Mouse (Mus musculus) intestine, embryonic 16.5 days (tissue): ENCODE measurements around the gene Muc4. TPM values are rescaled to one million over a fixed set of nuclear protein-coding genes. Genes with fewer than 3 reads are reported as not detected.
A peak's percentile ranks its signal among the peaks of the same experiment; 100 is the strongest.

Experiments
- ATAC-seq: fragments of 200-750 bp; cut with Nextera tagmentation; 2 replicates; pipeline ENCODE4 v1.8.0; 2017; ENCODE audit warnings: moderate TSS enrichment, moderate library complexity
- H3K27ac ChIP-seq: fragments of 300-500 bp; sonication (generic); 2 replicates; pipeline ENCODE4 v1.5.1; 2014; ENCODE audit warnings: mild to moderate bottlenecking, low read length
- H3K27me3 ChIP-seq: fragments of 300-500 bp; sonication (generic); replicated peaks from 2 replicates; pipeline ENCODE4 v1.6.1; 2014; ENCODE audit warnings: low read length, control low read depth, mixed read lengths; ENCODE audit not compliant: control insufficient read depth, insufficient read depth
- H3K36me3 ChIP-seq: fragments of 300-500 bp; sonication (generic); 2 replicates; pipeline ENCODE4 v1.6.1; 2014; ENCODE audit warnings: low read length, control low read depth; ENCODE audit not compliant: control insufficient read depth, insufficient read depth
- H3K4me1 ChIP-seq: fragments of 300-500 bp; sonication (generic); 2 replicates; pipeline ENCODE4 v1.6.1; 2014; ENCODE audit warnings: low read length, control low read depth, mixed read lengths; ENCODE audit not compliant: control insufficient read depth, insufficient read depth
- H3K4me2 ChIP-seq: fragments of 300-500 bp; sonication (generic); 2 replicates; pipeline ENCODE4 v1.6.1; 2014; ENCODE audit warnings: low read depth, low read length, control low read depth
- H3K4me3 ChIP-seq: fragments of 300-500 bp; sonication (generic); 2 replicates; pipeline ENCODE4 v1.5.1; 2014; ENCODE audit warnings: mild to moderate bottlenecking, low read length
- H3K9ac ChIP-seq: fragments of 300-500 bp; sonication (generic); 2 replicates; pipeline ENCODE4 v1.6.1; 2014; ENCODE audit warnings: low read depth, low read length
- H3K9me3 ChIP-seq: fragments of 300-500 bp; sonication (generic); 2 replicates; pipeline ENCODE4 v1.6.1; 2016; ENCODE audit warnings: low read length, control low read depth; ENCODE audit not compliant: control insufficient read depth
- WGBS: fragments of 180-500 bp; shearing (Covaris S2); extraction: QIAGEN DNeasy Blood & Tissue Kit; methylation state at CpG from one replicate; pipeline ENCODE4 v1.1.7; 2014; 5-methylcytosine and 5-hydroxymethylcytosine counted together
- polyA plus RNA-seq: library from polyadenylated mRNA; unstranded; fragments of >200 nt; fragmentation: Nextera tagmentation; extraction: Ambion mirVana; gene quantifications from 2 replicates; pipeline ENCODE4 v1.2.1, GENCODE M21; 2015

Muc4 gene
- polyA plus RNA-seq, 1 experiment from 2014 or later, result 2.4 TPM

DNA sequence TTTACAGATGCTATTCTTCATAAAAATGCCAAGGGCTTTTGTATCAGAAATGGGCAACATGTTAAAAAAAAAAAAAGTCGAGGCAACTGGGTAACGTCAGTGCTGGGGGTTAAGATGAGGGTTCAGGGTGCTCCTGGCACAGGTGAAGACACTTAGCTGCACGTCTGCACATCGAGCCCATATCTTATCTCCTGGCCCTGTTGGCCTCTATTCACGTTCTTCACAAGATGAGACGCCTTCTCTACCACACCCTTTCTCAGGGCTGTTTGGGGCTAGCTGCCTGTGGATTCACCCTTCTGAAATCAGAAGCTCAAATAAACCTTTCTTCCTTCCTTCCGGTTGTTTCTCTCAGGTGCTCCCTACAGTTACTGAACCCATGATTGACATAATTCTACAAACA is 12.5 kb upstream of the Muc4 start:
- H3K27me3 ChIP-seq, result no peaks in the 10 kb centered on the region
- no peaks in the 10 kb centered on the region for H3K36me3 ChIP-seq
- no peak overlapping the region for H3K4me2 ChIP-seq
- peak; percentile 60 for ATAC-seq
- H3K9me3 ChIP-seq, result no peaks in the 10 kb centered on the region
- 51% methylated on average over 7 of the region's 7 CpGs for WGBS
- H3K27ac ChIP-seq, result peak overlapping the region; percentile 60
- no peak overlapping the region for H3K9ac ChIP-seq
- no peaks in the 10 kb centered on the region; the same call in 1 of the 2 replicates for H3K4me1 ChIP-seq
- no peak overlapping the region for H3K4me3 ChIP-seq

DNA sequence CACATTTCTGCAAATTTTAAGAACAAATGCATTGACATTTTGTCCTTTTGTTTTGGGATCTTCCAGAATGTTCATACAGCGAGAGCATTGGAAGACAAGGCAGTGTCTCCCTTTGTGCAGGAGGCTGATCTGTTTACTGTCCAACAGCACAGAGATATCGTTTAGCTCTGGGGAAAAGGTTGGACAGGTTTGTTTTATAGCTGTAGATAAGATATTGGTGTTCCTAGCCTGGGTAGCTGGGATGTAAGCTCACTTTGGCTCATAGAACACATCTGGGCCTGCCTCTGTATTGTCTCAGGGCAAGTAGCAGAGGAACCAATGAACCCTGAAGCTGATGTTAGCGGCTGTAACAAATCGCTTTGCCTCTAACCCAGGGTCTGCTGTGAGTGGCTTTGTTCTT is 11.9 kb upstream of the Muc4 start:
- Histone ChIP-seq H3K9ac (no peak overlapping the region), H3K27me3 (no peaks in the 10 kb centered on the region), H3K4me1 (peaks cover 2% of the 10 kb centered on the region; the same call in 1 of the 2 replicates), H3K36me3 (no peaks in the 10 kb centered on the region), H3K4me3 (no peak overlapping the region), H3K4me2 (no peak overlapping the region), H3K27ac (peak overlapping the region; percentile 60), H3K9me3 (no peaks in the 10 kb centered on the region)
- 46% methylated on average over 4 of the region's 4 CpGs for WGBS
- ATAC-seq, result peak; percentile 68

DNA sequence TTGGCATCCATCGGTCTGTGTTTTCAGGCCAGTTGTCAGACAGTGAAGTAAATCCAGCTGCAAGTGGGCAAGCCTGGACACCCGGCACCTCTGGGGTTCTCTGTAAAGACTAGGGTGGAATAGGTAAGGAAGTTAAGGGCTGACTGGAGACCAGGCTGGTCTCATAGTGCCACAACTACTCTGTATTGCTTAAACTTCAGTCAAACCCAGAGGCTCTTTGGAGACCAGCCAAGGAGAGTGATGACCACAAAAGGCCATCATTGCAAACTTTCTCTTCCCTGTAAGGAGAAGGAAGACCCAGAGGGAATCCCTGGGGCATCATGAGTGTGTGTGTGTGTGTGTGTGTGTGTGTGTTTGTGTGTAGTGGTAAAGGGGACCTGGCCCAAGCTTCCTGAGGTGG is 11.4 kb upstream of the Muc4 start:
- no peaks in the 10 kb centered on the region for H3K36me3 ChIP-seq
- no peak overlapping the region for H3K27ac ChIP-seq

DNA sequence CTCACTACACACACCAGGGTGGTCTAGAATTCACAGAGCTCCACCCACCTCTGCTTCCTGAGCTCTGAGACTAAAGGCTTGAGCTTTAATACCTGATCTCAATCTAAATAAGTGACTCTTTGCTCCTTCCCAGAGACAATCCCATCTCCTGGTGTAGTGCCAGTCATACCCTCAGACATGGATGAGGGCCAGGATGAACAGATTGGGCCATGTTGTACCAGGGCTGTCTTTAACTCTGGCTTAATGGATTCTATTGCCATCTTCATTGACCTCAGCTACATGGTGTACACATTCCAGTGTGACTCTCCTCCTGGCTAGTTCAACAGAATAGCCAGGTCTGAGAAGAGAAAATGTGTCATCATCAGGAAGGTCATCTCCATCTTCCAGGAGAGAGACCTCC is 9.2 kb upstream of the Muc4 start:
- Histone ChIP-seq H3K27ac (no peak overlapping the region), H3K9ac (no peak overlapping the region), H3K27me3 (no peaks in the 10 kb centered on the region), H3K4me1 (peaks cover 12% of the 10 kb centered on the region), H3K4me3 (no peak overlapping the region), H3K36me3 (no peaks in the 10 kb centered on the region), H3K9me3 (no peaks in the 10 kb centered on the region), H3K4me2 (no peak overlapping the region)
- ATAC-seq, result no peak

More for the DNA sequence above, 11.4 kb upstream of the Muc4 start:
- Histone ChIP-seq H3K9me3 (no peaks in the 10 kb centered on the region), H3K9ac (no peak overlapping the region), H3K27me3 (no peaks in the 10 kb centered on the region), H3K4me1 (peaks cover 7% of the 10 kb centered on the region), H3K4me2 (no peak overlapping the region), H3K4me3 (no peak overlapping the region)
- WGBS, result 79% methylated on average over 2 of the region's 2 CpGs
- no peak for ATAC-seq

GRCm38 (mm10) chr16:32728240-32728639 is 7.4 kb upstream of the Muc4 start:
- no peak overlapping the region for H3K9ac ChIP-seq
- ATAC-seq, result peak; percentile 72
- no peak overlapping the region for H3K4me2 ChIP-seq
- H3K36me3 ChIP-seq, result no peaks in the 10 kb centered on the region
- H3K9me3 ChIP-seq, result no peaks in the 10 kb centered on the region
- H3K4me3 ChIP-seq, result no peak overlapping the region
- H3K27ac ChIP-seq, result peak overlapping the region; percentile 71; the same call in 1 of the 2 replicates
- H3K4me1 ChIP-seq, result peaks cover 12% of the 10 kb centered on the region
- H3K27me3 ChIP-seq, result no peaks in the 10 kb centered on the region

- Histone ChIP-seq H3K9ac (no peak overlapping the region), H3K4me3 (no peak overlapping the region), H3K4me1 (peaks cover 12% of the 10 kb centered on the region), H3K9me3 (no peaks in the 10 kb centered on the region), H3K27me3 (no peaks in the 10 kb centered on the region), H3K4me2 (no peak overlapping the region), H3K27ac (peak overlapping the region; percentile 71), H3K36me3 (no peaks in the 10 kb centered on the region)
- 48% methylated on average over 1 of the region's 1 CpGs for WGBS
- peak; percentile 89 for ATAC-seq
These were observed 7.0 kb upstream of the Muc4 start for GRCm38 (mm10) chr16:32728730-32729129.

DNA sequence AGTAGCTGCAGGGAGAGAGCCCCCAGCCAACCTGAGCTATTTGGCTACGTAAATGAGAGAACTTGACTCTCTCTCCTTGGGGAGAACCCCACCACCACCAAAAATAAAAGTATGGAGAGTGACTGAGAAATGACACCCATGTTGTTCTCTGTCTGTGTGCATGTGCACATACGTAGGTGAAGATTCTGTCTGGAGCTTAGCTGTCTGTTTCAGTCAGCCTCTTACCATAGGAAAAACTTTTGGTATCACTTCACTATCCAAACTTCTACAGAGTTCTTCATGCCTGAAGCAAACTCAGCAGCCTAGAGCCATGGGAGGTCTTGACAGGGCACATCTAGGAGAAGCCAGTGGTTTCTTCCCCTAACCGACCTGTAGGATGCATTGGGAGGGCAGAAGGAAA is 2.5 kb upstream of the Muc4 start:
- WGBS, result 88% methylated on average over 3 of the region's 3 CpGs
- peaks cover 12% of the 10 kb centered on the region for H3K4me1 ChIP-seq
- H3K9ac ChIP-seq, result no peak overlapping the region
- H3K9me3 ChIP-seq, result no peaks in the 10 kb centered on the region
- H3K4me3 ChIP-seq, result no peak overlapping the region
- H3K27me3 ChIP-seq, result no peaks in the 10 kb centered on the region
- H3K27ac ChIP-seq, result no peak overlapping the region
- ATAC-seq, result no peak
- H3K4me2 ChIP-seq, result no peak overlapping the region
- H3K36me3 ChIP-seq, result no peaks in the 10 kb centered on the region

- 45% methylated on average over 3 of the region's 3 CpGs for whole genome bisulfite sequencing
- Histone ChIP-seq H3K36me3 (no peaks in the 10 kb centered on the region), H3K9ac (no peak overlapping the region), H3K27ac (no peak overlapping the region), H3K4me1 (peaks cover 10% of the 10 kb centered on the region), H3K4me2 (no peak overlapping the region), H3K27me3 (no peaks in the 10 kb centered on the region), H3K4me3 (no peak overlapping the region), H3K9me3 (no peaks in the 10 kb centered on the region)
- ATAC-seq, result peak; percentile 19; the same call in 1 of the 2 replicates
These were observed 336 bp downstream of the Muc4 start for GRCm38 (mm10) chr16:32736022-32736421.

DNA sequence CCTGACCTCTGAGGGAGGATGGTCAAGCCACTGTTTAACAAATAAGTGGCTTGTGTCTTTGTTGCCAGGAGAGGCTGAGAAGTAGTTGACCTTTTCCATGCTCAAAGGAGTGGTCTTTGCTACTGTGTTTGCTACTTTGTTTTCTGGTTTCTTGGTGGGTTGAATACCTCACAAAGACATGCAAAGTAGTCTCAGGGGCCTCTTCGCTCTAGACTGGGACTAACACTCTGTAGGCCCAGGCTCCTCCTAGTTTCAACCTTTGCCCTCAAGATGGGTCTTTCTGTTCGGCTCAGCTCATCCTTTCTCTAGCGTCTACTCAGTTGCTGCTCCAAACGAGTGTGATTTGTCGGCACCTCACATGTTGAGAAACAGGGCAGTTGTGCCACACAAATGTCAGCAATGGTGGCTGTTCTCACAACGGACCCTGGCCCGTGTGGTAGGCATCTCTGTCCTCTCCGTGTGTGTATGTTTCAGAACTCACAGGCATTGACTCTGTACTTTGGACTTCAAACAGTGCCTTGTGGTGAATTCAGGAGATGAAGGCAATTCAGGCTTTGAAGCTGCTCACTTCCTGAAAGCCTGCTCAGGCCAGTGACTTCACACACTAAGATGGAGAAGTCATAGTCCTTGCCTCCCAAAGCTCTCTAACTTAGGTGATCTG is 4.4 kb downstream of the Muc4 start:
- Histone ChIP-seq H3K4me1 (peaks cover 13% of the 10 kb centered on the region), H3K27ac (peak overlapping the region; percentile 87), H3K4me2 (peak overlapping the region; percentile 20; the same call in 1 of the 2 replicates), H3K4me3 (no peak overlapping the region), H3K9ac (no peak overlapping the region; the same call in 1 of the 2 replicates), H3K27me3 (no peaks in the 10 kb centered on the region), H3K9me3 (no peaks in the 10 kb centered on the region), H3K36me3 (no peaks in the 10 kb centered on the region)
- peak; percentile 83 for ATAC-seq
- 56% methylated on average over 8 of the region's 8 CpGs for WGBS

GRCm38 (mm10) chr16:32741366-32741765 is 5.7 kb downstream of the Muc4 start:
- Histone ChIP-seq H3K9me3 (no peaks in the 10 kb centered on the region), H3K4me3 (no peak overlapping the region), H3K36me3 (no peaks in the 10 kb centered on the region), H3K4me1 (peaks cover 13% of the 10 kb centered on the region), H3K9ac (no peak overlapping the region), H3K27ac (no peak overlapping the region), H3K4me2 (no peak overlapping the region), H3K27me3 (no peaks in the 10 kb centered on the region)
- WGBS, result 80% methylated on average over 9 of the region's 9 CpGs
- no peak for ATAC-seq
